Mouse (Mus musculus) hindbrain, postnatal 0 days (tissue): ENCODE data around the gene Pkp3. TPM values are rescaled to one million over a fixed set of nuclear protein-coding genes. Genes with fewer than 3 reads are reported as not detected.

ENCODE experiments used
- ATAC-seq: fragments of 200-750 bp; cut with Nextera tagmentation; 2 replicates; pipeline ENCODE4 v1.8.0; 2017; ENCODE audit warnings: mild to moderate bottlenecking, moderate TSS enrichment, moderate library complexity
- DNase-seq: peaks from one replicate; pipeline ENCODE4 v3.0.0-alpha.2; 2015; ENCODE audit warnings: low spot score
- H3K27ac ChIP-seq: fragments of 300-500 bp; sonication (generic); 2 replicates; pipeline ENCODE4 v1.5.1; 2014; ENCODE audit warnings: mild to moderate bottlenecking
- H3K27me3 ChIP-seq: fragments of 300-500 bp; sonication (generic); 2 replicates; pipeline ENCODE4 v1.6.1; 2014; ENCODE audit warnings: low read length, mixed read lengths; ENCODE audit not compliant: insufficient read depth
- H3K36me3 ChIP-seq: fragments of 300-500 bp; sonication (generic); 2 replicates; pipeline ENCODE4 v1.6.1; 2014; ENCODE audit warnings: low read length, mixed read lengths; ENCODE audit not compliant: insufficient read depth
- H3K4me1 ChIP-seq: fragments of 300-500 bp; sonication (generic); 2 replicates; pipeline ENCODE4 v1.6.1; 2014; ENCODE audit warnings: antibody characterized with exemption, low read length, mixed read lengths; ENCODE audit not compliant: insufficient read depth
- H3K4me2 ChIP-seq: fragments of 300-500 bp; sonication (generic); 2 replicates; pipeline ENCODE4 v1.6.1; 2014; ENCODE audit warnings: low read depth, mild to moderate bottlenecking, low read length, moderate library complexity, mixed read lengths
- H3K4me3 ChIP-seq: fragments of 300-500 bp; sonication (generic); 2 replicates; pipeline ENCODE4 v1.5.1; 2014; ENCODE audit warnings: low read length
- H3K9ac ChIP-seq: fragments of 300-500 bp; sonication (generic); replicated peaks from 2 replicates; pipeline ENCODE4 v1.6.1; 2014; ENCODE audit warnings: mild to moderate bottlenecking, low read length, moderate library complexity, mixed read lengths
- H3K9me3 ChIP-seq: fragments of 300-500 bp; sonication (generic); 2 replicates; pipeline ENCODE4 v1.6.1; 2016; ENCODE audit warnings: low read length, mixed read lengths
- CTCF ChIP-seq: IDR thresholded peaks from 2 replicates; pipeline ENCODE4 v1.5.1; 2016; ENCODE audit warnings: antibody characterized with exemption, control low read depth, low read depth
- WGBS: fragments of 180-500 bp; shearing (Covaris S2); extraction: QIAGEN DNeasy Blood & Tissue Kit; methylation state at CpG from one replicate; pipeline ENCODE4 v1.1.7; 2014; 5-methylcytosine and 5-hydroxymethylcytosine counted together
- polyA plus RNA-seq: library from polyadenylated mRNA; unstranded; fragments of >200 nt; fragmentation: Nextera tagmentation; extraction: Ambion mirVana; gene quantifications from 2 replicates; pipeline ENCODE4 v1.2.1, GENCODE M21; 2015
- total RNA-seq: library from RNA; depleted of rRNA; stranded (reverse); fragments of >200 nt; gene quantifications from 2 replicates; pipeline ENCODE4 v1.2.3, GENCODE M21; 2014

Pkp3 gene
- total and polyA plus RNA-seq, 2 experiments from 2014 or later: 0.29 to 0.58 TPM

GRCm38 (mm10) chr7:141092051-141092735, 14.2 kb downstream of the Pkp3 start:
- H3K4me1 ChIP-seq: no peaks in the 10 kb centered on the region
- WGBS: 7% methylated on average over 37 of the region's 37 CpGs
- peak; percentile 81 for ATAC-seq
- H3K9me3 ChIP-seq: no peaks in the 10 kb centered on the region
- peak overlapping the region; percentile 7 for H3K4me3 ChIP-seq
- peak overlapping the region; percentile 46 for H3K4me2 ChIP-seq
- peak; percentile 66 for TF ChIP-seq CTCF
- no peaks in the 10 kb centered on the region for H3K36me3 ChIP-seq
- peak; percentile 74 for DNase-seq
- H3K27ac ChIP-seq: no peak overlapping the region
- peaks cover 11% of the 10 kb centered on the region; the same call in 1 of the 2 replicates for H3K27me3 ChIP-seq
- no peak overlapping the region for H3K9ac ChIP-seq

- no peak overlapping the region for H3K4me2 ChIP-seq
- H3K36me3 ChIP-seq: no peaks in the 10 kb centered on the region
- DNase-seq (no peak), ATAC-seq (no peak)
- H3K4me3 ChIP-seq: no peak overlapping the region
- 86% methylated on average over 6 of the region's 6 CpGs for WGBS
- no peaks in the 10 kb centered on the region for H3K4me1 ChIP-seq
- no peak for TF ChIP-seq CTCF
- H3K9me3 ChIP-seq: no peaks in the 10 kb centered on the region
- H3K9ac ChIP-seq: no peak overlapping the region
- peaks cover 8% of the 10 kb centered on the region; the same call in 1 of the 2 replicates for H3K27me3 ChIP-seq
- no peak overlapping the region for H3K27ac ChIP-seq
Measured at GRCm38 (mm10) chr7:141093950-141094349, 15.9 kb downstream of the Pkp3 start.

GRCm38 (mm10) chr7:141094487-141095205, 16.6 kb downstream of the Pkp3 start:
- TF ChIP-seq CTCF: no peak
- Histone ChIP-seq H3K27ac (no peak overlapping the region), H3K36me3 (no peaks in the 10 kb centered on the region), H3K9me3 (no peaks in the 10 kb centered on the region), H3K4me3 (no peak overlapping the region), H3K9ac (no peak overlapping the region), H3K4me1 (peaks cover 3% of the 10 kb centered on the region), H3K4me2 (no peak overlapping the region), H3K27me3 (0 out of 2 replicates have a peak, but pooled peaks cover 6% of the 10 kb centered on the region)
- 57% methylated on average over 15 of the region's 15 CpGs for WGBS
- DNase-seq: no peak
- ATAC-seq: no peak

GRCm38 (mm10) chr7:141096021-141096420, 18.0 kb downstream of the Pkp3 start:
- Histone ChIP-seq H3K27ac (no peak overlapping the region), H3K4me2 (no peak overlapping the region; the same call in 1 of the 2 replicates), H3K4me3 (no peak overlapping the region), H3K4me1 (peaks cover 4% of the 10 kb centered on the region), H3K9ac (no peak overlapping the region), H3K9me3 (no peaks in the 10 kb centered on the region), H3K36me3 (no peaks in the 10 kb centered on the region), H3K27me3 (0 out of 2 replicates have a peak, but pooled peaks cover 13% of the 10 kb centered on the region)
- ATAC-seq (no peak), DNase-seq (no peak)
- no peak for TF ChIP-seq CTCF
- WGBS: 80% methylated on average over 6 of the region's 6 CpGs

- no peaks in the 10 kb centered on the region for H3K36me3 ChIP-seq
- H3K4me1 ChIP-seq: peaks cover 4% of the 10 kb centered on the region
- DNase-seq: no peak
- no peaks in the 10 kb centered on the region for H3K9me3 ChIP-seq
- 0 out of 2 replicates have a peak, but pooled peaks cover 13% of the 10 kb centered on the region for H3K27me3 ChIP-seq
- no peak overlapping the region for H3K4me3 ChIP-seq
- no peak overlapping the region for H3K27ac ChIP-seq
- TF ChIP-seq CTCF: no peak
- no peak overlapping the region for H3K4me2 ChIP-seq
- WGBS: 43% methylated on average over 6 of the region's 6 CpGs
- no peak overlapping the region for H3K9ac ChIP-seq
- ATAC-seq: no peak
Measured at GRCm38 (mm10) chr7:141096649-141097056, 18.6 kb downstream of the Pkp3 start.

GRCm38 (mm10) chr7:141097177-141097576, 19.2 kb downstream of the Pkp3 start:
- Histone ChIP-seq H3K27me3 (0 out of 2 replicates have a peak, but pooled peaks cover 13% of the 10 kb centered on the region), H3K9me3 (no peaks in the 10 kb centered on the region), H3K4me2 (no peak overlapping the region), H3K36me3 (no peaks in the 10 kb centered on the region), H3K4me3 (no peak overlapping the region), H3K9ac (no peak overlapping the region), H3K27ac (no peak overlapping the region), H3K4me1 (peaks cover 4% of the 10 kb centered on the region)
- ATAC-seq (no peak), DNase-seq (no peak)
- no peak for TF ChIP-seq CTCF
- 86% methylated on average over 5 of the region's 5 CpGs for WGBS
